Mouse (Mus musculus) kidney, adult 11 months (tissue): ENCODE data around the gene Popdc3.
"Not testable (repeated sequence)": the region's sequence is repeated elsewhere in the genome, so short reads cannot be mapped to it uniquely, and the experiment has no call there.

Experiments used
- DNase-seq: peaks from one replicate; pipeline ENCODE4 v3.0.0; 2022

Gene Popdc3

DNA sequence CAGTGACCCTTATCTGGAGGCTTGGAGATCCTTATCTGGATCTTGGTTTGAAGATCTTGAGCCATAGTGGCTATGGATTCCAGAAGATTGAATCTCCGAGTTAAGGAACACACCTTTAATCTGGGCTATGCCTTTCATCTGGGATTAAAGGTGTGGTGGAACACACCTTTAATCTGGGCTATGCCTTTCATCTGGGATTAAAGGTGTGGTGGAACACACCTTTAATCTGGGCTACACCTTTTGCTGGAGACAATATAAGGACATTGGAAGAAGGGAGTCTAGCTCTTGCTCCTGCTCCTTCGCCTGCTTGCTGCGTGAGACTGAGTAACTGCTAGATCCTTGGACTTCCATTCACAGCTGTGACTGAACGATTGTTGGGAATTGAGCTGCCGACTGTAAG is at the start of gene Popdc3:
Gene Popdc3, plus strand, starts transcription at position 301 of the 400 bp plus-strand sequence.
- not testable (repeated sequence) for DNase-seq

DNA sequence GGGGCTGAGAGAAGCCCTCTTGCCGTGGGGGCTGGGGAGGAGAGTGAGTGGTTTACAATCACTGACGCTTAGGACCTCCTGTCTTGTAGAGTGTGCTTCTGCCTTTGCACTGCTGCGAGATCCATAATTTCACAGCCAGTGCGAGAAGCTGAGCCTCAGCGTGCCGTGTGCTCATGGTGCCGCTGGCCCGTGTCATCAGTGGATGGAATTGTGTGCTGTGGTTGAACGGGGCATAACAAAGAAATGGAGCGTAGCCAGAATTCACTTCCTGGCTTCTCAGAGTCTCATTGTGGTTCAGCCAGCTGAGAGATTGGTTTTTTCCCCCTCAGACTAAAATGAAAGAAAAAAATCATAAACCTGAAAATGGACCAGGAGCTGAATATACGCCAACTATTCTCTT is 48.8 kb upstream of the Popdc3 start:
- DNase-seq: no peak

DNA sequence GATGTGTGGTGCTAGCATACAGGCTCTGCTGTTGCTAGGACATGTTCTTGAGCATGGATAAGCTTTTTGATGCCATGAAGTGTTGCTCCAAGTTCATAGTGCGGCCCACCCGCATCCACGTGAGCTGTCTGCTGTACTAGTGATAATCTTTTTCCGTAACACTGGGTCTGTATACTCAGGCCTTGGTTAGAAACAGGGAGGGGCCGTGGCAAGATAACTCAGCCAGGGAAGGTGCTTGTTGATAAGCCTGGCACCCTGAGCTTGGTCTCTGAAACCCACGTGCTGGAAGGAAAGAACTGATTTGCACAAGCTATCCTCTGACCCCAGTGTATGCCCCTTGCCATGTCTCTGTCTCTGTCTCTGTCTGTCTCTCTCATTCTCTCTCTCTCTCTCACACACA is 47.9 kb upstream of the Popdc3 start:
- DNase-seq: no peak

DNA sequence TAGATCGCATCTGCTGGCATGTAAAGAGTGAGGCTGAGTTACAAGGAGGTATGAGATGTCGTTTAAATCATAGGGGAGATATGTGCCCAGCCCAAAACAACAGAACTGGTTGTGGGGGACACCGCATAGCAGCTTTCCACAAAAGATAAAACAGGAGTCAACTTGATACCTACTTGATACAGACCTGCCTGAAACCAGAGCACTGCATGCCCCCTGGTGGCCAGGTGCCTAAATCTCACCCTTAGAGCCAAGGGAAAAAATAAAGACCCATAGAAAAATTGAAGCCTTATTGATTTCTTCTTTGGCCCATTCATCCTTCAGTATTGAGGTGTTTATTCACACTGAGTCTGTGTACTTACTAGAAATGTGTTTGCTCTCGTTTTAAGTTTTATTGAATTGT is 45.5 kb upstream of the Popdc3 start:
- peak; percentile 35 for DNase-seq

DNA sequence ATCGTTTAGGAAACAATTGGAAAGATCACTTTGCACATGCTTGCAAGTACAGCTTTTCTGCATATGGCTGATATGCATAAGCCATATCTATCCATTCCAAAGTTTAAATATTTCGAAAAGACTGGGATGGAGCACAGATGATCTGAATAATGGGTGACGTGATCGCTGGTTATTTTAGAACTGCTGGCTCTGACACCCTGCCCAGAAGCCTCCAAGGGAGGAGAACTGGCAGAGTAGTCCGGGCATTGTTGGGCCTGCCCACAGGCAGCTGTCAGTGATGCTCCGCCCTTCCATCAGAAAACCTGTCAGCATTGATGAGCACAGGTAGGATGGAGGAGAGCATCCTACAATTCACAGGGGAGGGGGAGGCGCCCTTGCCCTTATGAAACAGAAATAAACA is 41.1 kb upstream of the Popdc3 start:
- no peak for DNase-seq

- no peak for DNase-seq
These were observed 38.0 kb upstream of the Popdc3 start for GRCm38 (mm10) chr10:45139910-45140309.

DNA sequence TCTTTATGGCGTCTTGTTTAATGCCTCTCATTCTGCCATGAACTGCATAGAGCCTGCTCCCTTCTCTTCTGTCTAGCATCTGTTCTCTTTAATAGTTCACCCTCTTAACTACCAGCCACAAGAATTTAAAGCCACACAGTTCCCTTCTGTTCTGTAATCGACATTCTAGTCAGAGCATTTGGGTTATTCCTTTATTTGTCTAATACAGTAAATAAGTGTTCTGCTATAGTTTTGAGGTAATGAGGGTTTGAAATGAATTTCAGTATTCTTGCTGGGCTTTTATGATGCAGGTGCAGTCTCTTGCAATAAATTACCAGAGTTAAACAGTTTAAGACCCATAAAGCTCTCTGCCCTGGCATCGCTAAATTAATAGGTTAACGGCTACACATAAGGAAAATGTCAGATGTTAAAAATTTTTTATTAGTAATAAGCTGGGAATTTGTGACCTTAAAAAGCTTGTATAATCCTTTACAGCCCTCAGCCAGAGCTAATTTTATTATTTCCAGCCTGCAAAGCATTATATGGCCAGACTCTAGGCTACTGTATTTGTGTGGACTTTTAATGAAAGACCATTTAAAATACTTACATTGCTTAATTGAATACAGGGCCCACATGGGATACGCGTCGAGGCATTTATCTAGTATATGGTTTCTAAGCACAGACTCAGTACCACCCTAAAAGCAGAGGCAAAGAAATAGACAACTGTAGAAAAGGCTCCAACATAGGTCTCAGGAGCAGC is 37.3 kb upstream of the Popdc3 start:
- no peak for DNase-seq

- no peak for DNase-seq
These were observed 35.5 kb upstream of the Popdc3 start for GRCm38 (mm10) chr10:45142359-45142758.

DNA sequence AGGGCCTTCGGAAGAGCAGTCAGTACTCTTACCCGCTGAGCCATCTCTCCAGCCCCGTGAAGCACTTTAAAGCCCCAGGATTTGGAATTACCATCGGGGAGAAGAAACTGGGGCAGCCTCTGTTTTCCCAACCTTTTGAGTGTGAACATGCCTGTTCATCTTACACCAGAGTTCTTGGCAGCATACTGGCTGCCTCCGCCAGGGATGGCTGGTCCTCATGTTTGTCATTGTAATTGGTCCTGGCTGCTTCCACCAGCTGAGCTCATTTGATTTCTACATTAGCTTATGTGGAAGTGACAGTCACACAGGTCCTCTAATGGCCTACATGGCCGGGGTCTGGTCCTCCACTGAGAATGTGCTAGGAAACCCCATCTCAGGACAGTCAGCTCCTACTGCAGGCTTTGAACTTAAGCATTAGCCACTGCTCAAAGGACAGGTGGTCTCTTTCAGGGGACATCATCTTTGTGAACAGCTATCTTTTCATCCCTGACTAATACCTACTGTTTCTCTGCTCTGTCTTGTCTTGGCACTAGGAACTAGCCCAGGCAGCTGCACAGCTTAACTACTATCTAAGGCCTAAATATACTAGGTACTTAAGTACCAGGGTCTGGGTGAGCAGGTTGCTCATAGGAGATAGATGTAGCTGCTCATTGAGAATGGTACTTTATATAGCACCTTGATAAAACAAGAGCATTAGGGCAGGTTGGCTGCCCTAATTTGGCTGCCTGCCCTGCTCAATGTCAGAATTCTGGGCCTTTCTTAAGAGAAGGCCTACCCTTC is 33.7 kb upstream of the Popdc3 start:
- DNase-seq: no peak

DNA sequence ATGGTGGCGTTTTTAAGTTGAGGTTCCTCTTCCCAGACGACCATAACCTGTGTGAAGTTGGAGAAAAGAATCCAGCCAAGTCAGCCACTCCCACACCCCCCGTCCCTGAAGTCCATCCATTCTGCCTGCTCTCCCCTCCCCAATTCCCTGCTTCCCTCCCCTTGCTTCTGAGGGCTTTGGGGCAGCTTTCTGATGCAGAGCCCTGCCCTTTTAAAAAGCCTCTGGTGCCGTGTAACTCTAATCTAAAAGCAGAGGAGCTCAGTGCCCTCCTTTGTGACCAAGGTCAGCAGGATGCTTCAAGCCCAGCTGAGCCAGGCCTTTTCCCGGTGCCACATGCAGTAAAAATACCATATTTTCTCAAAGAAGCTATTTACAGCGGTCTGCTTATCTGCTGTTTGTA is 31.1 kb upstream of the Popdc3 start:
- DNase-seq: no peak

DNA sequence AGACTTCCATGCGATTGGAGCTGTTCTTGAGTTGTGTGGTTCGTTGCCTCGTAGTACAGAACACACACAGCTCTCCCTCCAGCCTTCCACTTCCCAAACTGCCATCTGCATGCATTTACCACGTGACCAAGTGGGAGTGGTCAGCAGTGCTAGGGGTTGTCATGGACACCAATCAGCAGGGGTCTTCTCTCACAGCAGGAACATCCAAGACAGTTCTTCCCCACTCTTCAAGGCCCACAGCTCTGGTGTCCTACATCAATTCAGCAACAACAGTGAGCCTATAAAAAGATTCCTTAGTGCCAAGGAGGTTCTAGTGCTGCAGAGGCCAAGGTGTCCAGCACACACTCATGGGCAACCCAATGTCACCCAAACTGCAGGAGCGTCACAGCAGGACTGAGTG is 26.8 kb upstream of the Popdc3 start:
- DNase-seq: no peak

- DNase-seq: no peak
These were observed 25.9 kb upstream of the Popdc3 start for GRCm38 (mm10) chr10:45151771-45152692.

GRCm38 (mm10) chr10:45154557-45155060 is 23.3 kb upstream of the Popdc3 start:
- DNase-seq: no peak

DNA sequence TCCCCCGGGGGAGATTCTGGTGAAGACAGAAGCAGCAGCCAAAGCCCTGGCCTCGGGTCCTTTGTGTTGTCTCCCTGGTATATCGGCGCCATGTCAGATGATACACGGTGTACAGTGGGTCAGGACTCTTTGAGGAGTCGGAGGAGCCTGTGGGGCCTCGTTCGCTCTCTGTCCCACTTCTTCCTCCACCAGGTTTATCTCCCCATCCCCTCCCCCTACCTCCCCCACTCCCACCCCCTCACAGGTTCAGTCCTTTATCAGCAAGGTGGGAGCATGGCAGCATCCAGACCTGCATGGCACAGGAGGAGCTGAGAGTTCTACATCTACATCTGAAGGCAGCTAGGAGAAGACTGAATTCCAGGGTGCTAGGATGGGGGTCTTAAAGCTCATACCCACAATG is 12.0 kb upstream of the Popdc3 start:
- DNase-seq: no peak

- no peak for DNase-seq
These were observed 4.0 kb upstream of the Popdc3 start for GRCm38 (mm10) chr10:45173927-45174326.

DNA sequence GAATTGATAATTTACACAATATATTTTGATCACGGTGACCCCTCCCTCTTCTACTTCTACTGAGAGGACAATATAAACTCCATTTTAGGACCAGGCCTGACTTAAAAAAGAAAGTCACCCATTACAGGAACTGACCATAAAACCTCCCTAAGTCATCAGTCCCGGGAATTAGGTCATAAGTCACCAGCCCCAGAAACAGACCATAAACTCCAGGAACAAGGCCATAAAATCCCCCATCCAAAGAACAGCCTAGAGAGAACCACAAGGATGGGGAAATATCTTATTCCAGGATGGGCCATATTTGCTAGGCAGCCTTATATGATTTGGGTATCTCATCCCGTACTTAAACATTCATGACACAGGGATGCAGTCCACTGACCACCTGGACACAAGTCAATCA is 3.6 kb upstream of the Popdc3 start:
- no peak for DNase-seq

DNA sequence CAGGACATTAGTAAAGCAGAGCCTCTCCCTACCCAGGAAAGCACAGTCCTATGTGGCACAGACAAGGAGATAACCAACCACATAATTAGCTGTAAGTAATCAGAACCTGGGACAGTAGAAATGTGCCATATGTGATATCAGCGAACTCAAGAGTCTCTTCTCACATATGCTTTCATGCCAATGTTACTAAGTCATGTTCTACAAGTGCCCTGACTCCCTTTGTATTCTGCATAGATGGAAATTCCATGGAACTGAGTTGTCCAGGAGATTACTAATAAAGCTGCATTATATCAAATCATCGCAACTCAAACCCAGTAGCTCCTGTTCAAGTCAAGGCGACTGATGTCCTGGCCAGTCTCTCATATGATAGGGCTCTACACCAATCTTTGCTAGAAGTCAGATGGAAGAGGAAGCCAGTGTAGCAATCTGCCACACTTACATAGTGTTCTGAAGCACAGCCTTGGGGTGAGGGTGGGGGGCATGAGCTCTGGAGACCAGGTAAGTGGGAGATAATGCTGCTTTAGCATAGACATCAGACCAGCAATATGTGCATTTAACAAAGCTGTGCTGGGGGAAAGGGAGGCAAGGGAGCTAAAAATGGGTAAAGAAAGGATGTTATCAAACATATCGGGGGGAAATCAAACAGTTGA is 2.9 kb downstream of the Popdc3 start:
- no peak for DNase-seq

DNA sequence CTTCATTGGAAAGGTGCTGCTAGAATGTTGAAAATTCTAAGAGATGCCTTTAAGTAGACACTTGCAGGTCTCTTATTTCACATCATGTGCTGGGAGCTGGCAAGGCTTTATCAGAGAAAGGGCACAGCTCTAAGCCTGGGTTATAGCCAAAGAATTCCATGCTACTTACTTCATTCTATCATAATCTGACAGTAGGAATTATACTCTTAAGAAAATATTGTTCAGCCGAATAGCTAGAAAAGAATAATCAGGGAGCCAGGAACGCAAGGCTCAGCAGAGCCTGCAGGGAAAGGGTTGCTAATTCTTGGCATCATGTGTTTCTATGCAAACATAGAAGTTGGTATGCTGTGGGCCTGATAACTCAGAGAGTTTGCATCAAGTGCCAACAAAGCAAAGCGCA is 3.4 kb downstream of the Popdc3 start:
- DNase-seq: no peak

GRCm38 (mm10) chr10:45185457-45185856 is 7.6 kb downstream of the Popdc3 start:
- DNase-seq: no peak

- no peak for DNase-seq
These were observed 15.7 kb downstream of the Popdc3 start for GRCm38 (mm10) chr10:45193330-45194310.

GRCm38 (mm10) chr10:45194531-45194930 is 16.6 kb downstream of the Popdc3 start:
- DNase-seq: no peak
